Mouse (Mus musculus) lung, postnatal 4 days (tissue): ENCODE measurements at regions not wholly inside any gene's neighbourhood (a gene's known extent, or its start where the extent isn't known, plus 50 kb on each side); places are given as distances from the start of the nearest gene placed in this dataset.
A peak's percentile ranks its signal among the peaks of the same experiment; 100 is the strongest.

Experiments
- DNase-seq, 2 experiments: peaks; one replicate each; pipeline ENCODE4 v3.0.0; 2021

DNA sequence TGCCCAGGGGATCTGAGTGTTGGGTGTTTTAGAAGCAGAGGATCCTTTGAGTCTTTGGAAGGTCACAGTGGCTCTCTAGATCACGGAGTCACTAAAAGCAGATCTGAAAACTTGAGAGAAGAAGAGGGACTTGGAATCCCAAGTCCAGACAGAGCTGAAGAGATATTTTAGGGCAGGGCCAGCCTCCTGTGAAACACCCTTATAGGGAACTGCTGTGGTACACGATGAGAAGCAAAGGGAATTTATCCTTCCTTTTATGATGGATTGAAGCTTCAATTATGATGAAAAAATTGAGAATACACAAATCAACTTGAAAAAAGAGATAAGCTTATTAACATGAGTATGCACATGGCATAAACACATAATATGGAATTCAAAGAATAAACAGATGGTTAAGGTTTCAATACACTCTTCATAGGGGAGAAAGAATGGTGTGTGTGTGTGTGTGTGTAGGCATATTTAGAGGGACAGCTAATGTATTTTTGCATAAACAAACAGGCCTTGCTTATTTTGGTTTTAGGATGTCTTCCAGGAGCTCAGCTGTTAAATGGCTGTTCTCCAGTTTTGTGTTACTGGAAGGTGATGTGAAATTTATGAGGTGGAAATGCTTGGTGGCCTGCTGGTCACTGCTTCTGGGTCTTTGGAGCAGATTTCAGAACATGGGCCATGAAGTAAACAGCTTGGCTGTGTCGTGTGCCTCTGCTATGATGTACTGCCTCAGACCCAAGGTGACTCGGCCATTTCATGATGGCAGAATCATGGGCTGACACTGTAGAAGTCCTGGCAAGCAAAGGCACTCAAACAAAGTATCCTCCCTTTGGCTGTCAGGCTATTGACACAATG, 190.1 kb downstream of the Phlda1 start:
- peak; percentile 61 to 81 for DNase-seq

DNA sequence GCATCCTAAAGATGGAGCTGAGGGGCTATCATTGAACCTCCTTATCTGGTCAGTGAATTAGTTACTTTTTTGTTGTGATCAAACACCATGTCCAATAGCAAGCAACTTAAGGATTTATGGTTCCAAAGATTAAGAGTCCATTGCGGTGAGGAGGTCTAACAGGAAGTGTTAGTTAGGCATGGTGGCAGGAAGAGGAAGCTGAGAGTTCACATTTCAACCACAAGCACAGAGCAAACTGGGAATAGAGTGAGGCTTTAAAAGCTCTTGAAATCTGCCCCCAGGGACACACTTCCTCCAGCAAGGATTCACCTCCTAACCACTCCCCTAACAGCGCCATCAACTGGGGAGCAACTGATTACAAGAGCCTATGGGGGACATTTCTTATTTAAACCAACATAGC, 190.9 kb downstream of the Phlda1 start:
- no peak for DNase-seq

DNA sequence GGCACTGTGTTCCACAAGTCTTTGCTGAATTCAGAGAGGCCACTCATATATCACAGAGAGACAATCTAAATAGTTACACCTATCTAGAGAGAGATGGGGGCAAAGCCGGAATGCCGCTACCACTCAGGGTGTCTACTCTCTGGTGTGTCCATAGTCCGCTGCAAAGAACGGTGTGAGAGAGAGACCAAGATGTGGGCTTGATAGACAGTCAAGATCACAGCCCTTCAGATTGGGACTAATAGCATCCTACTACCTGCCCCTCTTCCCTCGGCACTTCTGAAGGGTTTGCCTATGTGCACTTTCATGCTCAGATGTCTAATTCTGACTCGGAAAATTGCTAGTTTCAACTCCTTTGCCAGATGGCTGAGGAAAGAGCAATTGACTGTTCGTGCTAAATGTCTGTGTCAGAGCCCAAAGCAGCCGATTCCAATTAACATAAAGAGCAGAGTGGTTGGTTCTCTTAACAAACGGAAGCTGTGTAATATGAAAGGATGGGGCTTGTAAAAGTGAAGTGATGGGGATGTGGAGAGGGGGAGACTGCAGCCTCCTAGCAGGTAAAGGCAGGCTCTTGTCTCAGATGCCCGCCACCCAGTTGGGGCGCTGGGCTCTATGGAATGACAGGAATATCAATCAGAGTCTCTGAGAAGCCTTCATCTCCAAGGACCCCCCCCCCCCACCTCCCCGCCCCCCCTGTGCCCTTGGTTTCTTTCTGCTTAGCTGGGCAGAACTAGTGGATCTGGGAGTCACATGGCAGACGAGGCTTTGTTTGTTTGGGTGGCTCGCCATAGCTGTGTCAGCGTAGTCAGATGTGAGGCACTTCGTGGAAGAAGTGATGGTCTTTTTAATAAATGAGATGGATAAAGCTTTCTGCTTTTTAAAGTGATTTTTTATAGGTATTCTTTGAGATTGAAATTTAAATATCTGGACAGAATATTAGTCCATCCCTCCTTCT, 193.7 kb downstream of the Phlda1 start:
- no peak for DNase-seq

DNA sequence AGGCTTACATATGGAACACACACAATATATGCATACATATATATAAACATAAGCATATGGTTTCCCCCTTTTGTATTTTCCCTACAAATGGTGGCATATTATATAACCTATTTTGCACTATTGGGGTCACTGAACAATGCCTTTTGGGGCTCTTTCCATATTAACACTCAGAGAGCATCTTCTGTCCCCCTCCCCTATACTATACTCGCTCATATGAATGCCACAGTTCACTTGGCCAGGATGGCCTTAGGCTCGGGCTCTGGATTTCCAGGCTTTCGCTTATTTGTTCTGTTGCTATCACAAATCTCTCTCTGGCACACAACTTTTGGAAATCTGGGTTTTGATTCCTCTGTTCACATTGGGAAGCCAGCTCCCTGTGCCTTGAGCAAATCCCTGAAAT, 194.5 kb downstream of the Phlda1 start:
- DNase-seq, result no peak

DNA sequence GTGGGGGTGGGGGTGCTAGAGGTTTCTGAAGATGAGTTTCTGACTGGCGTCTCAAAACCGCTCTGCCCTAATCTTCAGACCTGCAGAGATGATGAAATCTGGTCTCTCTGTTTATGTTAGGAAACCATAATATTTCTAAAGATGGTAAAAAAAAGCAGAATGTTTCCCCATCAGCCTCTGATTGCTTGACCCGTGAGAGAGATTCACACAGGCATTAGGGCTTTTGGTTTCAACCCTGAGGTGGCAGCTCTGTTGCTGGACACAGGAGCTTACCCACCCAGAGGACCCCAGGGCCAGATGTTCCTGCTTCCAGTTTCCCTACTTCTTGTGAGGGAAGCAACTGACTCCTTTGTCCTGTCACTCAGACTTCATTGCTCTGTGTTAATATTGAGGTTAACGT, 195.1 kb downstream of the Phlda1 start:
- DNase-seq, result no peak

DNA sequence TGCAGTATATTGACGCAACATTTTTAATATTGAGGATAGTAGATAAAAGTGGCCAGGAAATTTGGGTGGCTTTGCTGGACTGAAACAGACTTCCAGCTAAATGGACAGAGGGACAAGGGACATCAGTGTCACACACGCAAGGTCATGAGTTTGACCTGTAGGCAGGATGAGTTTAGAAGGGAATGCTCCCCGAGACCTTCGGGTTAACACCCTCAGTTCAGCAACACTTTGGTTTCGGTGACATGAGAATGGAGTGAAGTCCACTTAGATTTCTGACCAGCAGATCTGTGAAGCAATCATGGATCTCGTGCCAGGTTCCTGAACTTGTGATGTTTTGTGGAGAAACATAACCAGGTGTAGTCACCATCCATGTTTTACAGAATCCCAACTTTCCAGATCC, 196.3 kb downstream of the Phlda1 start:
- no peak for DNase-seq

DNA sequence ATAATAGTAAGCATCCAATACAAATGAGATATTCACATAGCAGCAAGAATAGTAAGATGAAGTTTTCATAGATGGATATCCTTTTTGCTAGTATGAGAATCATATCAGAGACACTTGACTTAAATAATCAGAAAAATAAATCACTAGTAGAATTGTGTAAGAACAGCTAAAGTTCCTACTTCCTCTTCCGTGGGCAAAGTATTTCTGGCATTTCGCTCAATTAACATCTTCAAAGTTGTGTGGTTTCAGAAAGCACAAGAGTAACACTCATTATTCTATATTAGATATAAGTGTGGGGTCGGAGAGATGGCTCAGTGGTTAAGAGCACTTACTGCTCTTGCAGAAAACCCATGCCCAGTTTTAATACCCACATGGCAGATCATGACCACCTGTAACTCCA, 197.4 kb downstream of the Phlda1 start:
- DNase-seq, result no peak

DNA sequence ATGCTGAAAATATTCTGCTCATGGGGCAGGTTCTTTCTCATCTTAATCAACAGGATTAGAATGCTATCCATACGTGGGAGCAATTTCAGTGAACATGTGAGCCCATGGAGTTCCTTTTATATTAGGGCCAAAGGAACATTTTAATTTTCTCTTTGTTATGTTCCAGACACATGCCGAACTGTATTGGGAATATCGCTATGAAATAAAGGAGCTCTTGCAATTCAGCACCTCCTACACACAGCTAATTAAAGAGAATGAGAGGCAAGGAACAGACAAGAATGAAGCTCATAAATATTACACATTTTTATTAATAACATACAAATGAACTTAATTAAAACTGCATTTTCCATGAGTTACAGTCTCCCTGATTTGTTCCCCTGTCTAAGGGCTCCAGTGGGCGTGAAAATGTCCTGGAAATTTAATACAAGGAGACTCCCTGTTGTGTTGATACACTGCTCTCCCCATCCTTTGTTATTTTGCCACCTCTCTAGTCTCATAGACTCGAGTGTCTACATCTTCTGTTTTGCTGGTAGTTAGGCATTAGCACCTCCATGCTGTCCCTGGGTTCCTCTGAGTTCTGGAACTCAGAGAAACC, 205.5 kb downstream of the Phlda1 start:
- DNase-seq, result no peak

DNA sequence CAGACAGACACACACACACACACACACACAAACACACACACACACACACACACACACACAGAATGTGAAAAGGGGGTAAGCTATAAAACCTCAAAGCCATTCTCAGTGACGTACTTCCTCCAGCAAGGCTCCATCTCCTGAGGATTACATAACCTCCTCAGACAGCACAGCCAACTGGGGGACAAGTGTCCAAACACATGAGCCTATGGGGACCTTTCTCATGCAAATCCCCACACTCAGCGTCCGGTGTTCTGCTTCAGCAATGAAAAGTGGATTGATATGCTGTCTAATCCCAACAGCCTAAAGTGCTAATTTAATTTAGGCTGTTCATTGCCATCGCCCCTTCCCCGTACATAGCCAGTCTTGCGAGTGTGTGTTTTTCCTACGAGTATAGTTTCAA, 206.9 kb downstream of the Phlda1 start:
- no peak for DNase-seq

DNA sequence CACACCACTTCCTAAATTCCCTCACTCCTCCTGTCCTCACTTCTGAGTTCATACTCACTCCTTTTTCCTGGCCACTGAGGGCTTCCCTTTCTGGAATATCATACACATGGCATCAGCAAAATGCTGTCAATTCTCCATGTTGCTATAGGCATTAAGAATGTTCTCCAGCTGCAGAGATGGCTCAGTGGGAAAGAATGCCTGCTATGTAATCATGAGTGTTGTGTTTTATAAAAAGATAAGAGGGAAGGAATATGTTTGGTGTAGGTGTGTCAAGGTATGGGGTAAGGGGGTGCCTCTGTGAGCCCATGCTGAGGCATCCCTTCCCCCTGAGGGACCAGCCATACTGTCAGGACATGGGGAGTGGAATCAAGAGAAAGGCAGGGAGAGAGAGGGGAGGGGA, 207.6 kb downstream of the Phlda1 start:
- no peak for DNase-seq

DNA sequence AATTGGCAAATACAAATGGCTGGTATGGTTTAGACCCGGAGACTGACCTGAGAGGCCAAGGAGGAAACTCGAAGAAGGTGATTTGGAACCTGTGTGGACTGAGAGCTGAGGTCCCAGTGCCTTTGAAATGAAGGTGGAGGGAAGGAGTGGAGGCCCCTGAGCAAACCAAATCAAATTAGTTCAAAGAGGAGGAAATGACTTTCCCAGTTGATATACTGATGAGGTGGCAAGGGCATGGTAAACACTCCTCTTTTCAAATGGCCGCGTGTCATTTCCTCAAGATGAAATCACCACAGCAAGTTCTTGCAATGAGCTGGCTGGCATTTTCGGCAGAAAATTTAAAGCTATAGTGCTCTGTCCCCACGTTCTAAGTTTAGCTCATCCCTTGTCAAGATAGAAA, 209.1 kb downstream of the Phlda1 start:
- no peak for DNase-seq

DNA sequence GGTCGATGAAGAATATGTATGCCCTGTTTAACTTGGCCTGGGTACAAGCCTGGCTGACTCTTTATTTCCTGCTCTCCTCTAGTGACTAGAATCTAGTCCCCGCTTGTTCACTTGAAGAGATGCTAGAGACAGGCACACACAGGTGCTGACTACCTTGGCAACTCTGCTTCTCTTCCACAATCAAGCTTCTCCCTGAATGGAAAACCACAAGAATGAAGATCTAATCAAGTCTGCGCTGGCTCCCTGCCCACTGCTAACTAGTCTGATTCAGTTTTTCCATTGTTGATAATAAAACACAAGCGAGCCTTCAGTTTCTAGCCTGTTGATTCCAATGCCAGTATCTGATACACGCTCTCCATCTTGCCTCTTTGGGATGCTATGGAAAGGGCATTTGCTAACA, 213.5 kb downstream of the Phlda1 start:
- DNase-seq, result peak; percentile 47 to 53

DNA sequence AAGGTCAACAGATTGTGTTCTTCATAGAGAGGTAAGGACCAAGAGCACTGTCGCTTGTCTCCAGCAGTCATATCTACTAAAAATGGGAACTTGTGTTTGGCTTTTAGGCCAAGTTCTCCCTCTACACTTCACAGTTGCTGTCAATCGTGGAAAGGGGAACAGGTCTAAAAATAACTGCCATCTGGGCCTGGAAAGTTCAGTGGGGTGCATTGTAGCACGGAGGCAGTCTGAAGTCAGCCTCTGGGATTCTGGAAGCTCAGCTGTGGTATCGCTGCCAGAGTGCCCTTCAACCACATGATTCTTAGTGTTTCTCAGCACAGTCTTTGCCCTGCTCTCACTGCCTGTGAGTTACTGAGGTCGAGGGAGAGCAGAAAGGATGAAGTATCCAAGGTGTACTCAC, 215.0 kb downstream of the Phlda1 start:
- no peak for DNase-seq

DNA sequence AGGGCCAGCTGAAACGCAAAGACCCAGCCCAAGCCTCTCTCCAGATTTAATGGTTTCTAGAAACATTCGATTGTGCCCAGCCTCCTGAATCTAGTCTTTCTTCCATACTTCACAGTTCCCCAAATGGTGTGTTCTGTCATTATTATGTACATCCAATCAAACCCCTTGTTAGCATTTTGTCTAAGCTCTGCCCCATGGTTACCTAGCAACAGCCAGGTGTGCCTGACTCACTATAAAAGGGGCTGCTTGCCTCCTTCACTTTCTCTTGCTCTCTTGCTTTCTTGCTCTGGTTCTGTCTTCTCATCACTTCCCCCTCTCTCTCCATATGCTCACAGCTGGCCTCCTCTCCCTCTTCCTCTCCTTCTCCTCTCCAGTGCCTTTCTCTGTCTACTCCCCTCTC, 217.8 kb downstream of the Phlda1 start:
- no peak for DNase-seq

DNA sequence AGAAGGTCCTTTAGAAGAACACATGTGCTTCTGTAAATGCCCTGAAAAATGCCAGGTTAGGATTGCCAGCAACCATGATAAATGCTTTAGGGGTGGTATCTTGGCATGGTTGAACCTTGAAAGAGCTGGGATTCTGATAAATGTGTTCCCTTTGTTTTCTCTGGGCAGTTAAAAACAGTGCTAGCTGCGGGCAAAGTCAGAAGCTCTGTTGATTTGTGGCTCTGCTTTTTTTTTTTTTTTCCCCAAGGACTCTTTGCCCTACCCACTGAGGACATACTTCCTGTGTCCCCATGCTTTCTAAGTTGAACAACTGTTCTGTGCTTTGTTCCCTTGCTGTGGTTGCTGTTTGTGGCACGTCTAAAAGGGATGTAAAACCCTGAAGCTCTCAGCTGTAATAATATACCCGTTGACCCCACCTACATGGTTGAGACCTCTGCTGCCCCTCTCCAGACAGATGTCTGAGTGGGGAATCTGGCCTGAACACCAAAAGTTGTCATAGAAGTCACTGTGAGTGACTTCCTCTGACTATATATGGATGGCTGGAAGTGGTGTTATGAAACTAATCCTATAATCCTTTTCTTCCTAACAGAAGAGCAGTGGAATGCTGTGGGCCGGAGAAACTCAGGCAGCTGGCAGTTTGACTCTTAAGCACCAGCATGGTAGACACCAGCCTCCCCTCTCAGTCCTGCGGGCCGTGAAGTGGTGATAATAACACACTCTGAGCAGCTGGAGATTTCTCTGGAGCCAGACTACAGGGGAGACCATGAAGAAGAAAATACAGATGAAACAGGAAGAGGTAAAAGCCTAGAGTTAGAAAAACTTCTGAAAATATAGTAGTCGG, 218.7 kb downstream of the Phlda1 start:
- DNase-seq, result no peak

DNA sequence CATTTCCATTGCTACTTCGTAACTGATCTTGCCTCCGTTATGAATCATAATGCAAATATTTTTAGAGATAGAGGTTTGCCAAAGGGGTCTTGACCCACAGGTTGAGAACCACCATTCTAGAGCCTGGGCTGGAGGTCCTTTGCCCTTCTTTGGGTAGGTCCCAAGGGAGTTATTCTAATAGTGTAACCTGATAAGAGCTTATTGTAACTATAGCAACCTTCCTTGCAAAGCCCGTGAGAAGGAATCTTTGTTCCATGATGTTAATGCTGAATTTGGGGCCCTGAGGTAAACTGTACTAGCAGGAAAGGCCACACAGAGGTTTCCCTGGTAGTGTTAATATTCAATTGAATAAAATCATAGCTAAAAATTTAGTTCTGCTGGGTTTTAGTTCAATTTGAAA, 229.9 kb downstream of the Phlda1 start:
- DNase-seq, result no peak

DNA sequence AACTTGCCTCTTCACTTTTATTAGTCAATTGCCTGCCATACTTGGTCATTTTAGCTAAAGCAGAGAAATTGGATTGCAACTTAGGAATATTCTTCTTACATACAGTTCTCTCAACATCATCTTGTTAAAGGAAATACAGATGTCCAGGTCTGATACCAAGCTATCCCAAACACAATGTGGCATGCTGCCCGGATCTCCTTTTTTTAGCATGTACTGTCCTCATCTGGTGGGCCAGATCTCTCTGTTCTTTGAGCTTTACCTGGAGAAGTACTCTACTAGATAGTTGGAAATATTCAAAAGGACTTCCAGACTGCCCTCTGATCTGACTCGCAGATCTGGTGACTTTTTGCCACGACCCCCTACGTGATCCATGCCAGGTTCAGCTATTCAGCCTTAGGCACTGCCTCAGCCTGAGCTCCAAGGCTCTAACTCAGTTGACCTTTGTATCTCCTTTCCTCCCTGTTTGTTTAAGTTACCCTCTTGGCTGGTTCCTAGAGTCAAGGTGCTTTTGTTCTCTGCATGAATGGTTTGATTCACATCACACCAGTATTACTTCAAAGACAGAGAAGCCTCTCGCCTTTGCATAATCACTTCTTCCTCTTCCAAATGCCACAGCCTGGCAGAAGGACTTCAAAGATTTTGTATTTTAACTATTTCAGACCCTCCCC, 232.9 kb upstream of the Krr1 start:
- peak in 1 of 2 experiments; percentile 12 for DNase-seq

DNA sequence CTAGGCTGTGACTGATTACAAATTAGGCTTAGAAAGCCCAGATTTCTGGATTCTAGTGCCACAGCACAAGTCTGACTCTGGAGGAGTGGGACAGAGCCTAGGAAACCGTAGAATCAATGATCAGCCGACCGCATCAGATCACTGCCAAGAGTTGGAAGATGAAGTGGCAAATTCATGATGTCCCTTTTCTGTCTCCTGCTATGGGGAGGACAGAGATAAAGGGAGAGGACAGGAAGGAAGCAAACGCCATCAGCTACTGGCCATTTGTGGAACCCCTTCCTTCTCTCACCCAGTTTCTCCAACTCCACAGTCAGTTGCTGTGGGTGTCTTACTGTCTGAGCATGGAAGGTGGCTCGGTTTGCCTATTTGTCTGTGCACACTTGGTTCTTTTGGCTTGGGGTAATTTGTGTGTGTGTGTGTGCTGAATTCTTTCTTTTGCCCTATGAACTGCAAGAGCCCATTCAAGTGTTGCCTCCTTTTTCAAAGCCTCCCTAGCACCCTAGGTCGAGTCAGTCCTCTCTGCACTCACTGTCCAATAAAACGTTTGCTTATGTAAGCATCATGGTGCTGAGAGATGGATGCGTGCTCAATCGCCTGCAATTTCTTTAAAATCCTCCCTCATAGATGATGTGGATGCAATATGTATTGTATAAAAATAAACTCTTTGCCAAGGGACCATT, 231.7 kb upstream of the Krr1 start:
- DNase-seq, result peak in 1 of 2 experiments; percentile 27

DNA sequence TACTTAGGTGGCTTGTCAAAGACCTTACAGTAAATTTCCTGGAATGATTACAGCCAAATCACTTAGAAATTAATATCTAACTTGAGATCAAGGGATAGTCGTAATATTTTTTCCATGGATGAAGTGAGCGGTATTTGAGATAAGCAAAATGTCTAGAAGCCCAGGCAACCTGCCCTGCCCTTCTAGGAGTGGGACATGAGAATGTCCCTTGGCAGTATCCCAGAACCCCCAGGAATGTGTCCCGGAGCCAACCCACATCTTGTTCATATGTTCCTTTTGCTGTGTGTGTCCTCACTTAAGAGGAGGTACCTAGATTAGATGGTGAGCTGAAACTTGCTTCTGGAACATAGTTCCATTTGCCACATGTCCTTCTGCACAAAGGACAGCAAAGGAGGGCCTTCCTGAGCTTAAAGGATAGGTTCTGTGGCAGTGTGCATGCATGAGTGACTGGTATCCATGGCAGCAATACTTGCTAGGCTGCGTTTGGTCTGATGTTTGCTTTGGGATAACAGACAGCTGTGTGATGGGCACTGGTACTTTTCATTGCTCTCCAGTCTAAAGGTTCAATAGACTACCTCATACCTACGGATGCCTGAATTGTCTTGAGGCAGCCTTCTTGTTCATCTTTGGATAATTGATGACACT, 231.0 kb upstream of the Krr1 start:
- DNase-seq, result peak; percentile 44 to 70

DNA sequence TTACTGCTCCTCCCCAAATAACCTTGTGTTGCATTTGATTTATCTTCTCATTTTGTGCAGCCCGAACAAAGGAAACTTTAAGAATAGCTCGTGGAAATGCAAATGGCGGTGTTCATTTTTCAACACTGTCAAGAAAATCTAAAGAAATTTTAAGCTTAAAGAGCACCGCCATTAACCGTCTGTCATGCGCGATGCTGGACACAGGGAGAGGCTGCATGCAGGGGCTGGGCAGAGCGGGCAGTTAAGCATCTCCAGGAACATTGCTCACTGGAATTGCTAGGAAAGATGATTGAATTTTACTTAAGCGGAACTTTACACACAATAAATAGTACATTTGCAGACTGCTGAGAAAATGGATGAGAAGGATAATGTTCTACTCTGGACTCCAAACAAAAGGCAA, 229.2 kb upstream of the Krr1 start:
- DNase-seq, result no peak

DNA sequence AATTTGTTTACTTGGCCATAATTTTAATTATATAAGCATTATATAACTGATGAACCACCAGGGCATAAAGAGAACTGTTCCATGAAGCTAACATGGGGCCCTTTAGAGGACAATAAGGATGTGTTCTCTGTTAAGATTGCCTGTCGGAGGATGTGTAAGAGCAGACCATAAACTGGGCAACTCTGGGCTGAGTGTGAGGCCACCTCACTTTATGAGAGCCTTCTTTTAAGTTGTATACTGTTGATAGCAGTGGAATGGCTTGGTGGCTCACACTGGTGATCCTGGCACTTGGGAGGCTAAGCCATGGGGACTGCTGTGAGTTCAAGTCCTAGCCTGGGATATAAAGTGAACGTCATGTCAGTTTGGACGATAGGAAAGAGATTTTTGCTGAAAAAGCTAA, 227.3 kb upstream of the Krr1 start:
- no peak for DNase-seq
